ENCODE assay signal across 22 mouse cellular contexts in the genomic region with DNA sequence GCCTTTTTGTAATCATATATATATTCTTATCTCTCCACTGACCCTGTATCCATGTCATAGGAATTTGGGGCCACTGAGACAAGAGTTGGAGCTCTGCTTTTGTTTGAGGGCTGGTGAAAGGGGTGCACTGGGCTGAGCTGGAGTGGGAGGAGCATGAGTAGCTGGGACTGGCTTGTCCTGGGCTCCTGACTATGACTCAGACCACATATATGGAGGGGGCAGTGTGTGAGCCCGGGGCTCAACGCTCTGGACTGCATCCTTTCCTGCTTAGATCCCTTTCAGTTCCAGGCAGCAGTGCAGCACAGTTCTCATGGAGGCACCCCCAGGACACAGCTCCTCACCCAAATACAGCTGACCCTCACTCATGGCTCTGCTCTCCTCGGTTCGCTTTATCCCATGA. TPM values are rescaled to one million over a fixed set of nuclear protein-coding genes. Genes with fewer than 3 reads are reported as not detected.
"Had no signal": no experiment of that assay in that cellular context is flagged by ENCODE, and none has a peak within 500 bp of the region (broad histone marks: within the 10 kb centered on the region; RNA-seq: fewer than 3 reads in every experiment).

No protein-coding gene starts in this region.

- H3K4me3 ChIP-seq: midbrain, embryonic 10.5 days; midbrain, embryonic 12.5 days; myocyte; neural tube, embryonic 13.5 days; neural tube, embryonic 15.5 days; stomach, embryonic 15.5 days had no signal

- H3K4me2 ChIP-seq: lung, embryonic 14.5 days; midbrain, embryonic 12.5 days; neural tube, embryonic 13.5 days; neural tube, embryonic 15.5 days; stomach, embryonic 15.5 days had no signal

- H3K36me3 ChIP-seq: midbrain, embryonic 10.5 days; midbrain, embryonic 12.5 days; neural tube, embryonic 13.5 days; neural tube, embryonic 15.5 days; stomach, embryonic 15.5 days had no signal

- DNase-seq: lung, adult 18-20 months; lung, embryonic 14.5 days; lung, postnatal 10 days; lung, postnatal 4 days; midbrain, embryonic 14.5 days; retina, postnatal 1 day; right cerebral cortex, adult 18-20 months; right cerebral cortex, postnatal 25 days; thymus, adult 2 months; thymus, postnatal 14 days; thymus, postnatal 36 days had no signal

- H3K9ac ChIP-seq: lung, embryonic 14.5 days; midbrain, embryonic 12.5 days; neural tube, embryonic 13.5 days; neural tube, embryonic 15.5 days; stomach, embryonic 15.5 days had no signal

- H3K27me3 ChIP-seq: neural tube, embryonic 13.5 days; neural tube, embryonic 15.5 days; stomach, embryonic 15.5 days had no signal

- ATAC-seq: midbrain, embryonic 16.5 days had no signal

- H3K27ac ChIP-seq: midbrain, embryonic 10.5 days; midbrain, embryonic 12.5 days; neural tube, embryonic 13.5 days; neural tube, embryonic 15.5 days; stomach, embryonic 15.5 days; stomach, postnatal 0 days had no signal

- H3K9me3 ChIP-seq: midbrain, embryonic 10.5 days; midbrain, embryonic 12.5 days; neural tube, embryonic 13.5 days; neural tube, embryonic 15.5 days; stomach, embryonic 15.5 days had no signal

RNA-seq across cellular contexts. Expression of gene Vsig8, which starts 9.7 kb away (rescaled TPM):
- polyA plus RNA-seq: myocyte had no signal

RNA-seq across cellular contexts. Expression of gene Cfap45, which starts 25.5 kb away (rescaled TPM):
- polyA plus RNA-seq: myocyte had no signal

RNA-seq across cellular contexts. Expression of gene Slamf8, which starts 44.3 kb away (rescaled TPM):
- polyA plus RNA-seq: lung, embryonic 14.5 days; lung, embryonic 16.5 days; midbrain, embryonic 10.5 days; midbrain, embryonic 12.5 days; midbrain, embryonic 16.5 days; myocyte; neural tube, embryonic 11.5 days; neural tube, embryonic 13.5 days; neural tube, embryonic 15.5 days; testis, adult 2 months had no signal

RNA-seq across cellular contexts. Expression of gene Fcrl6, which starts 56.3 kb away (rescaled TPM):
- polyA plus RNA-seq: lung, embryonic 14.5 days; lung, embryonic 16.5 days; myocyte; stomach, embryonic 15.5 days; stomach, postnatal 0 days; testis, adult 2 months; thymus, adult 2 months had no signal
